Mouse (Mus musculus) spleen, adult 2 months (tissue): Measurements from ENCODE around the gene Pitpnm2.

Experiments
- CTCF ChIP-seq: fragments of 200-500 bp; IDR thresholded peaks from 2 replicates; pipeline ENCODE4 v1.5.1; 2011; ENCODE audit warnings: mild to moderate bottlenecking, inconsistent platforms; ENCODE audit not compliant: insufficient read depth, insufficient read length, insufficient replicate concordance; ENCODE audit errors: extremely low read depth
- POLR2A ChIP-seq: fragments of 200-500 bp; IDR thresholded peaks from 2 replicates; pipeline ENCODE4 v1.6.1; 2011; ENCODE audit warnings: low read depth, low read length, inconsistent platforms

DNA sequence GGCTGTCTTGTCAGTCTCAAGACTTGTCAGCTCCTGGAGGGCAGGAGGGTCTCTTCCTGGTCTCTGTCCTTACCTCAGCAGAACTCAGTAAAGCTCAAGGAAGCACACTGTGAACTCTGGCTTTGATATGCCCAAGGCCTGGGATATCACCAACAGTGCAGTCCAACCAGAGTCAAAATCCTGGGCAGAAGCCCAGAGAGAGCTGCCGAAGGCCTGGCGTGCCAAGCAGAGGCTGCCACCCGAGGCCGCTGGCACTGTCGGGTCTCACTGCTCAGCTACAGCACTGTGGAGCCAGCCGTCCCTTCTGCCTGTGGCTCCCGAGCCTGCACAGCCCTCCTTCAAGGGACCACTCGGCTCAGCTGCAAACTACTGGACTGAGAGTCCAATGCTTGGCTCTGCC lies 38.3 kb downstream of the Pitpnm2 start:
- TF ChIP-seq CTCF (no peak), POLR2A (no peak)
